Mouse (Mus musculus) monocyte, adult 5-6 weeks (primary cell): ENCODE measurements around the gene Dync1h1. TPM values are rescaled to one million over a fixed set of nuclear protein-coding genes. Genes with fewer than 3 reads are reported as not detected.
"Not testable (repeated sequence)": the region's sequence is repeated elsewhere in the genome, so short reads cannot be mapped to it uniquely, and the experiment has no call there.

ENCODE experiments used
- ATAC-seq: fragments of 153-309, 156-312 bp; replicated peaks from 2 replicates; pipeline ENCODE4 v1.8.0; 2017; ENCODE audit warnings: mild to moderate bottlenecking; ENCODE audit not compliant: low TSS enrichment, insufficient number of reproducible peaks, severe bottlenecking, poor library complexity, low FRiP score
- total RNA-seq: library from RNA; stranded (forward); fragments of 200-1000, 200-491, 200-594 nt; gene quantifications from 3 replicates; pipeline ENCODE4 v1.2.3, GENCODE M21; 2017

The Dync1h1 gene
- total RNA-seq, 1 experiment from 2014 or later = 122 TPM

- no peak for ATAC-seq
Measured at GRCm38 (mm10) chr12:110687894-110688734, 86.9 kb downstream of the Dync1h1 start.

GRCm38 (mm10) chr12:110688921-110689320 is 87.7 kb downstream of the Dync1h1 start:
- not testable (repeated sequence) for ATAC-seq

DNA sequence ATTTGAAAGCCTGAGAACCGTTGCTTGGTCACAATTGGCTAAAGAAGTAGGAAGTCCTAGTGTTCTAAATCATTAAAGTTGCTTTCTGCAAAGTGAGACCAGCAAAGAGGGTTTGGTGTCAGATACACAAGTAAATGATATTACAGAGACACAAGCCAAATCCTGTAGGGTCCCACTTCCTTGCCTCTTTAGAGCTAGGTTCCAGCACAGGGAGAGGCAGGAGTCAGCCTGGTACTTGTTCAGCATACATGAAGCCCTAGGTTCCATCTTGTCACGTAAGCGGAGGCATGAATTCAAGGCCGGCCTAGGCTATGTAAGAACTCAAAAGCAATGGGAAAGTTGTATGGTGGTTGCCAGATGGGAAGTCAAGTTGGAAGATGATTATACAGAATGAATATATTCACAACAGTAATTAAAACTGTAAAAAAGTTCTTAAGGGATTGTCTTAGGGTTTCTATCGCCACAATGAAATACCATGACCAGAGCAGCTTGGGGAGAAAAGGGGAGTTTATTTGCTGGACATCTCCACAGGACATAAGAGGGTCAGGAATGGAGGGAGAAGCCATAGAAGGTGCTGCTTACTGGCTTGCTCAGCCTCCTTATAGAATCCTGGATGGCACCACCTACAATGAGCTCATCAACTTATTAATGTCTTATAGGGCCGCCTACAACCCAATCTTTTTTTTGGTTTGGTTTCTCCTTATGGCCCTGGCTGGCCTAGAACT is 88.8 kb downstream of the Dync1h1 start:
- ATAC-seq = no peak

DNA sequence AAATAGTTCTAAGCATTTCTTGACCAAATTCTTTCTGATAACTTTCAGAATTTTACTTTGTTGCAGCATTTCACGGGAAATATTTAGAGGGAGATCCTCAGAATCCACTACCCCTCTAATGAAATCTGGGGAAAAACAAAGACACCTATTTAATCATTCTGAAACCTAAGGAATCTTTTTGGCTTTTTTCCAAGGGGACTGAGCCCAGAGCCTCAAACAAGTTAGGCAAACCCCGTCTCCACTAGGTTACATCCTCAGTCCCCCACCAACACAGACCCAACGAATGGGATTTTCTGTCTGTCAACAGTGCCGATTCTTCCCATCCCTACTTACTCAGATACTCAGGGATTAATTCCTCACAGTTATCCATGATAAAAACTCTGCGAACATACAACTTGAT is 92.1 kb downstream of the Dync1h1 start:
- not testable (repeated sequence) for ATAC-seq

- no peak for ATAC-seq
Measured at GRCm38 (mm10) chr12:110695676-110696171, 94.5 kb downstream of the Dync1h1 start.

DNA sequence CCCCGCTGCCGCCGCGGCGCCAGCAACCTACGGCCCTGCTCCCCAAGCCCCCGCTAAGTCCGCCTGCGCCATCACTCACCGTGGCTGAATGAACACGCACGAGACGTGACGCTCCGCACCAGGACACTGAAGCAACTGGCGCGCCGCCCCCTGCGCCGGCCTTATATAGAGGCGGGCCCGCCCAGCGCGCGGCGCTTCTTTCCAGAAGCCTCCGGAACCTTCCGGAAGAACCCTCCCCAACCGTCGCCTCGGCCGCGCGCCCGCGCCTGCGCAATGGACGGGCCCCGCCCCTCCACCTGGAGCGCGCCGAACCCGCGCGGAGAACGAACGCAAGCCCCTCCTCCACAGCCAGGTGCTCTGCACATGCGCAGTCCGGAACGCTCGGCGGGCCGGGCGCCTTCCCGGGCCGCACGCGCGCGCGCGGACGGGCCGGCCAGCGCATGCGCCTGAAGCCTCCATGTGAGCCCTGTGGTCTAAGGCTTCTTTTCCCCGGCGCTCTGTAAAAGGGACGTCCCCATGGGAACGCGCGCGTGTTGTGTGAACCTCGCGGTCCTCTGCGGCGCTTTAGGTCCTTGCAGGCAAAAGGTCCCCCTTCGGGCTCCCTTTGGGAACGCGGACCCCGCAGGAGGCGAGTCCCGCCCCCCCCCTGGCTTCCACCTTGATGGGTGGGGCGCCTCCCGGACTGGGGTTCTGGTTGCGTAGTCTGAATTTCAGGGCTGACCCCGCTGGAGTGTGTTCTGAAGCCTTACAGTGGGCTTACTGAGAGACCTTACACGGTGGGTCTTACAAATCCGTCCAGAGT is 95.1 kb downstream of the Dync1h1 start:
- peak; percentile 77 for ATAC-seq

- no peak for ATAC-seq
Measured at GRCm38 (mm10) chr12:110696975-110697400, 95.7 kb downstream of the Dync1h1 start.

GRCm38 (mm10) chr12:110697457-110697856 is 96.2 kb downstream of the Dync1h1 start:
- ATAC-seq = no peak

GRCm38 (mm10) chr12:110698080-110698479 is 96.8 kb downstream of the Dync1h1 start:
- no peak for ATAC-seq

GRCm38 (mm10) chr12:110698523-110699170 is 97.4 kb downstream of the Dync1h1 start:
- ATAC-seq = no peak

- no peak for ATAC-seq
Measured at GRCm38 (mm10) chr12:110699171-110699547, 97.9 kb downstream of the Dync1h1 start.

- ATAC-seq = no peak
Measured at GRCm38 (mm10) chr12:110700730-110701129, 99.5 kb downstream of the Dync1h1 start.

- ATAC-seq = not testable (repeated sequence)
Measured at GRCm38 (mm10) chr12:110701363-110701762, 100.1 kb downstream of the Dync1h1 start.

- ATAC-seq = no peak
Measured at GRCm38 (mm10) chr12:110702556-110702955, 101.3 kb downstream of the Dync1h1 start, which contains the start of gene Hsp90aa1. Gene Hsp90aa1 (minus strand): TSS chr12:110702728.

GRCm38 (mm10) chr12:110703008-110703471 is 101.8 kb downstream of the Dync1h1 start:
- 0 out of 2 replicates have a peak, but pooled peaks have one; percentile 40 for ATAC-seq

DNA sequence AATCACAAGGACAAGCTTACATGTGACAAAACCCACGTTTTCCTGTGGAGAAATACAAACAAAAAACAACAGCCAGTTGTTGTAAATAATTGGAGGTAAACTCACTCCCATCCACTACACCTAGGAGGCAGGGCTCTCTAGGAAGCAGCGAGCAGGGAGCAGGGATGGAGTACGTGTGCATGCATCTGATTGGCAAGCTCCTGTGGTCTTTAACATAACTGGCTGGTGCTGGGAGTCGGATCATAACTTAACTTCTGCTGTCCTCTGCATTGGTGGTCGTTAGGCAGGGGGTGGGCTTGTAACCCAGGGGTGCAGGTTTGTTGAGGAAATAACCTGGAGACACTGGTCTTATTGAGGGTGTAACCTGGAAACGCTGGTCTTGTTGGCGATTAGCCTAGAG is 102.4 kb downstream of the Dync1h1 start:
- ATAC-seq = no peak

DNA sequence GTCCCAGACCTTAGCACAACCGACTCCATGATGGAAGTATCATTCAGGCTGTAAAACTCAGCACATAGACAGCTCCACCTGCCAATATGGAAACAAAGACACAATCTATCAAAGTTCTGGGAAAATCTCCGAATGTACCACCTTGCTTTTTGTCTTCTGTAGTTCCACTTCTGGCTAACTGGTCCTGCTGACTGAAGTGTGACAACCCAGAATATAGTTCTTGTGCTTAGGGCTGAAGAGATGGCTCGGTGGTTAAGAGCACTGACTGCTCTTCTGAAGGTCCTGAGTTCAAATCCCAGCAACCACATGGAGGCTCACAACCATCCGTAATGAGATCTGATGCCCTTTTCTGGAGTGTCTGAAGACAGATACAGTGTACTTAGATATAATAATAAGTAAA is 104.2 kb downstream of the Dync1h1 start:
- not testable (repeated sequence) for ATAC-seq
